Mouse (Mus musculus) frontal cortex, postnatal 14 days (tissue): Measurements from ENCODE around the gene Commd1.

Source experiments
- DNase-seq, 2 experiments: peaks; one replicate each; pipeline ENCODE4 v3.0.0; 2022; ENCODE audit warnings: low spot score in 2 of 2

The Commd1 gene

DNA sequence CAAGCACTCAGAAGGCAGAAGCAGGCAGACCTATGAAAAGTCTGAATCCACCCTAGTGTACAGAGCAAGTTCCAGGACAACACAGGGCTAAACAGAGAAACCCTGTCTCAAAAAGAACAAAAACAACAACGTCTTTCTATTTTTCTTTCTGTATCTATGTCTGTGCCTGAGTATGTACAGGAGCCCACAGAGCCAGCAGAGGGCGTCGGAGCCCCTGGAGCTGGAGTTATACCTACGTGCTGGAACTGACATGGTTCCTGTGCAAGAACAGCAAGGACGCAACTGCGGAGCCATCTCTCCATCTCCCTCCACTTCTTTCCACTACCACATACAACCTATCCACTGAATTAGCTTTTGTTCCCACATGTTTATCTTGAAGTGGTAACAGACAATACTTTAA lies 32.1 kb downstream of the Commd1 start:
- no peak for DNase-seq

DNA sequence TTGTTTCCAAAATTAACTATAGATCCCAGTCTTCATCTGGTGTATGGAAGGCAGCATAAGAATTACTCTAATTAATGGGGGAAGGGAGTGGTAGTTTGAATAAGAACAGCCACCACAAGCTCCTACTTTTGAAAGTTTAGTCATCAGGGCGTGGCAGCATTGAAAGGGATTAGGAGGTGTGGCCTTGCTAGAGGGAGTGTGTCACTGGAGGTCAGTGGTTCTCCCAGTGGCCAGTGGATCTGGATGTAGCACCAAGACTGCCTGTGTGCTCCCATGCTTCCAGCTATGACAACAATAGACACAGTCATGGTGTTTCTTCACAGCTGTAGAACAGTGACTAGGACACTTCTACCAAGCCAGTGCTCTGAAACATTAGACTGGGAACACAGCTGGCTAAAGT lies 33.1 kb downstream of the Commd1 start:
- no peak for DNase-seq

DNA sequence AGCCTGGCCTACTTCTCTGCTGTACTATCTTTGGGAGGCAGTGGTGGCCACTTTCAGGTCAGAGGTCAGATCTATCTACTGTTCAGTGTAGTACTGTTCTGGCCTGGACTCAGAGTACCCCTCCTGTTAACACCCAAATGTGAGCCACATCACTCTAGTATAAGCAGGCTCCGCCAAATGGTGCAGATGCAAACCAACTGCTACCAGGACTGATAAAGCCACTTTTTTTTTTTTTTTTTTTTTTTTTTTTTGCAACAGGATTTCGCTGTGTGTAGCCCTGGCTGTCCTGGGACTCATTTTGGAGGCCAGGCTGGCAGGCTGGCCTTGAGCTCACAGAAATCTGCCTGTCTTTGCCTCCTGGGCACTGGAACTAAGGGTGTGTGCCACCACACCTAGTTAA lies 43.2 kb downstream of the Commd1 start:
- no peak for DNase-seq

DNA sequence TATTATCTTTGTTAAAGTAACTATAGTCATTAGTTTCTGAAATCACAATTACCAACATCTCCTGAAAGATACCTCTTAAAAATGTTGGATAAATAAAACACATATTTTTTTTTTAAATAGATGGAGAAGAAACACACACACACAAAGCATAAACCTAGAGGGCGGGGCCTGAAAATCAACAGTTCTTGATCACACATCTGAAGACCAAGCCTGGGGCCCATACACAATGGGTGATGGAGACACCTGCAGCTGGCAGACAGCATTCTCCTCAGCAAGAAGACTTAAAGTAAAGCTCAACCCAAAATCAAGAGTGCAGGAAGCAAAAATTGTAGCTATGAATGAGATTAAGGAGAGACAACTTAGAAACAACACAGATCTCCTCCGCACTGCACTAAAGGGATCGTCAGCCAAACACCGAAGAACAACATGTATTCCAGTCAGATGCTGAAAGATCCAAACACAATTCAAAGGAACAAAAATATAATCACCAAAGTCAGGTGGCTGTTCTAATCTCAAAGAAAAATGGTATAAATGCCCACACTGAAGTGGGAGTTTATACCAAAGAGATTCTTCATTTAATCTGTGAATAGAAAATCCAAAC lies 44.4 kb downstream of the Commd1 start:
- DNase-seq, result no peak

DNA sequence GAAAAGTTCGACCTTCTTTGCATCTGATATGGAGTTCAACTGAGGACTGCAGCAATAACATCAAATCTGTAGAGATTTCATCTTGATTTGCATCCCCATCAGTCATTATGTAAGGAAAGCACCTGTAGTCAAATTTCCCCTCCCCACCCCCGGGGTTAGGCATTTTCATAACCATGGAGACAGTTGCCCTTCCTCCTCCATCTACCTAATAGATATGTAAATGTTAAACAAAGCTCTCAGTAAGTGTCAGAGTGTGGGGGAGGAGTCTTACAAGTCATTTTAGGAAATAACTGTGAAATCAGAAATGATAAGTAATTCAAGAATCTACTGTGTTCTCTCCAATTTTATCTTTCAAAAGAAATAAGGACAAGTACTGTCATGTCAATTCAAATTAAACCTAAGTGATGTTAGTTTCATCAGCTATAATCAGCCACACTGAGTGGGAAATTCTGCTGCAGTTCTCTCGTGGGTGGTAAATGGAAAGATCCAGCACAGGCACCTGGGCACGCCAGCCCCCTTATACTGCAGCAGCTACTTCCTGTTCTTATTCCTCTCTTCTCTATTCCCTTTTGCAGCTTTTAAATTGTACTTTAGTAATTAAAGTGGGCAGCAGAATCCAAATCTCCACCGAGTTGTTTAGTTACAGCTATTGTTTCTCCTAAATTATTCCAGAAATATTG lies 45.6 kb downstream of the Commd1 start:
- DNase-seq, result peak; percentile 16 to 38

DNA sequence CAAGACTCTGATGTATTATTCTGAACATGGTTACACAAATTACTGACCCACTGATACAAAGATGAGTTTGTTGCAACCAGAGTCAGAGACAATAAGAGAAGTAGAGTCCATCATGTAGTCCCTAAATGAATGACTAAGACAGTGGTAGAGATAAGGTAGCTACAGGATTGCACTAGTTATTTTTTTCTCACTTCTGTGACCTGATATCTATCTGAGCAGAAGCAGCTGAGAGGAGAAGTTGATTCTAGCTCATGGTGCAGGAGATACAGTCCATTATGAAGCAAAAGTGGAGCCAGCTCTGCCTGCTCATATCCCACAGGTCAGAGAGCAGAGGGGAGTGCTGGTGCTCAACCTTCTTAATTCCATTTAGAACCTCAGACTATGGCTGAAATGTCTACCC lies 50.0 kb downstream of the Commd1 start:
- no peak for DNase-seq

DNA sequence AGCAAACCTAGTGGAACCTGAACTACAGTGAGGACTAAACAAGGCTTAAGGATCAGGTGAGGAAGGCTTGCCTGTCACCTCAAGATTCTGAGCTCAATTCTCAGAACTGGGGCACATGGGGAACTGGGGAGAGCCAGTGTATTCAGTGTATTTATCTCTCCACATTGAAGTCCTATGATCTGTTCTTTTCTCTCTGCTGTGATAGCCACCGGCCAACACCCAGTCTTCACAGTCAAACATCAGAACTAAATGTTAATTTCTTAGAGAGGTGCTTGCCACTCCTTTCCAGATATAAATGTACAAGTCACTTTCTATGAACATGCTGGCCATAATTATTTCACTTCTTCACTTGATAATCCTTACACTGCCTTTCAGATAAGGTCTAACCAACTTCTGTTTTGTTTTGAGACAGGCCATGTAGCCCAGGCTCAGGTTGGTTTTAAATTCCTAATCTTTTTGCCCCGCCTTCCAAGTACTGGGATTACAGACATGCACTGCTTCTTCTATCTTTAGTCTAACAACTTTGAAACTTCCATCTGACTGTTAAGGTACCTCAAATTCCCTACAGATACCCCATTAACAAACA lies 50.8 kb downstream of the Commd1 start:
- DNase-seq, result no peak

DNA sequence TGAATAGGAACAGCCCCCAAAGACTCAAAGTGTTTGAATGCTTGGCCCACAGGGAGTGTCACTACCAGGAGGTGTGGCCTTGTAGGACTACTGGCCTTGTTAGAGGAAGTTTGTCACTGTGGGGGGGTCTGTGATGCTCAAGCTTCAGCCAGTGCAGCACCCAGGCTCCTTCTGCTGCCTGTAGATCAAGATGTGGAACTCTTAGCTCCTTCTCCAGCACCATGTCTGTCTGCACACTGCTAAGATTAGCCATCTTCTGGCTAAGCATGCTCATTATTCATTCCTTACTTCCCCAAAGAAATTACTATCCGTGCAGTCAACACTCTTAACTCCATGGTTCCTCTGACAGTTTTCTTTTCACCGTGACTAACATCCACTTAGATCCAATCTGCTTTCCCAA lies 52.1 kb downstream of the Commd1 start:
- DNase-seq, result no peak

DNA sequence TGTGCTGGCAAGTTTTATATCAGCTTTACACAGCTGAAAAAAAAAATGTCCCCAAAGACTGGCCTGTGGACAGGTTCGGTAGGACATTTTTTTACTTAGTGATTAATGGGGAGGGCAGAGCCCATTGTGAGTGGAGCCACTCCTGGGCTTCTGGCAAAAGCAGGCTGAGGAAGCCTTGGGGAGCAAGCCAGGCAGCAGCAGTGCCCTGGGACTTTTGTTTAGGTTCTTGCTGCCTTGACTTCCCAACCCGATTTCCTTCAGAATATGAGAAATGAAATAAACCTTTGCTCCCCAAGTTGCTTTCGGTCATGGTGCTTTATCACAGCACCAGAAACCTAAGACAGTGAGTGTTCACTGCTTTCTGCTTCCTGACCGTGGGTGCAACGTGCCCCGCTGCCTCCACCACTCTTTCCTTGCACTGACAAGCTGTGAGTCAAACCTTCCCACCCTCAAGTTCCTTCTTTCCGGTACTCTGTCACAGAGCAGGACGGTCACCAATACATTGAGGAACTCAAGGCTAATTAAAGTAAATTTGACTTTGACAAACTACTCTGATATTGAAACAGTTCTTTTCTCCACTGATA lies 53.5 kb downstream of the Commd1 start:
- DNase-seq, result no peak

DNA sequence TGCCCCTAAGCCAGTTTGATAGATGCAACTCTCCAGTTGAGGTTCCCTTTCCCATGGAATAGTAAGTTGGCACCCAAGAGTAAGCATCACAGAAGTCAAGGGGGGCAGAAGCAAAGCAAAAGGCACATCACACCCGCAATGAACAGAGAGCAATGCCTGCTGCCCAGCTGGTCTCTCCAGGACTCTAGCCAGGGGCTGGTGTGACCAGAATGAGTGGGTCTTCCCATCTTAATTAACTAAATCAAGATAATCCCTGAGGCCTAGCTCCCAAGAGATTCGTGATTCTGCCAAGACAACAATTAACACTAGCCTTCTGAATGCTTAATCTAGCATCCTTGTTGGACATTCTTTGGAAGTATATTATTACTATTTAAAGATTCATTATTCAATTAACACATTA lies 58.6 kb downstream of the Commd1 start:
- no peak for DNase-seq

DNA sequence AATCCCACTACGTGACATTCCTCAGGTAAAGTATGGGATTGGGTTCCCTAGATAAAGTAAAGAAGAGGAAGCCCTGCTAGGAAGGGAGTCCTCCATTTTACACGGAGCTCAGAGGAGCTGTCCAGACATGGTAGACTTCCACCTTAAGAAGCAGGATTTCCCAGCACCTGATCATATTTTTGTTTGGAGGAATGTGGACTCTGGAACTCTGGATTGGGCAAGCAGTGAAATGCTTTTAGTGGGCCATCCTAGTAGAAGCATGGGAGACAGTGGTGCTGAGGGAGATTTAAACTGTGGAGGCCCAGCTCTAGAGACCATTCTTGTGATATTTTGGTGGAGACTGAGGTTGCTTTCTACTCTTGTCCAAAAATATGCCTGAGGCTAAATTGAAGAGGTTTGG lies 59.6 kb downstream of the Commd1 start:
- no peak for DNase-seq

DNA sequence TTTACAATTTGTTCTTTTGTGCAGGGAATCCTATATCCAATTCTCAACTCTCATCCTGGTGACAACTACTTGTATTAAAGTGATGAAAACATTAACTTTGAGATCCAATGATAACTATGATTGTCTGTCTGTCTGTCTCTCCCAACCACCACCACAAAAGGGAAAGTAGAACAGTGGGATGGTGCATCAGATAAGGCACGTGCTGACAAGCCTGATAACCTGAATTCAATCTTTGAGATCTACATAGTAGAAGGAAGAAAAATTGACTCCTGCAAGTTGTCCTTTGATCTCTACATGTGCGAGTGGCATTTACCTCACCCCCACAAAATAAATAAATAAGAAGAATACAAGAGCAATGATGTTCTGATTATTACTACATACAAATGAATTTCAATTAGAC lies 62.8 kb downstream of the Commd1 start:
- DNase-seq, result no peak

DNA sequence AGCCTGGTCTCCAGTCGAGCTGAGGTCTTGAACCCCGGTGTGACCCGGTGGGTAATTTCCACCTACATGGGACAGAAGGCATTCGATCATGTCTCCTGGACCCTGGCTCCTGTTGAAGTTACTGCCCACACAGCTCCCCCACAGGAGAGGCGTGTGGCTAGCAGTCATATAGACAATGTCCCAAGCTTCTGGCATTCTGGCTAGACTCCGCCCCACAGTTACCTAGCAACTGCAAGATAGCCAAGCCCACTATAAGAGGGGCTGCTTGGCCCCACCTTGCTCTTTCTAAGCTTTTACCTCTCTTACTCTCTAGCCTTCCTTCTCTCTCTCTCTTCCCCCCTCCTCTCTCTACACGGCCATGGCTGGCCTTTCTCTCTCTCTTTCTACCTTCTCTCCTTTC lies 64.4 kb downstream of the Commd1 start:
- DNase-seq, result no peak

DNA sequence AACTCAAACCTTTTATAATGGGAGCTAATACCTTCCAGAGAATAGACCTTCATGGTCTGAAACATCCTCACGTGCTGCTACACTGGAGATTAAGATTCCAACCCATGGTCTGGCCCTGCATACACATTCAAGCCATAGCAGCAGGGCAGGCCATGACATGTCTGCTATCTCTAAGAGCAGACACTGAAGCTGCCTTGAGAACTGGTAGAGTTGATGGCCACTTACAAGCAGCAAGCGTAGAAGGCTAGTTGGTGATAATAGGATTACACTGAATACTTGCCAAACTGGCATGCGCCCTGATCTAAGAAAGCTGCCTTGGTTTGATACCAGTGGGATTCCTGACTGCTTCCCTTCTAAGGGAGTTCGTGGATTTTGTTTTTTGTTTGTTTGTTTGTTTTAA lies 68.4 kb downstream of the Commd1 start:
- no peak for DNase-seq

DNA sequence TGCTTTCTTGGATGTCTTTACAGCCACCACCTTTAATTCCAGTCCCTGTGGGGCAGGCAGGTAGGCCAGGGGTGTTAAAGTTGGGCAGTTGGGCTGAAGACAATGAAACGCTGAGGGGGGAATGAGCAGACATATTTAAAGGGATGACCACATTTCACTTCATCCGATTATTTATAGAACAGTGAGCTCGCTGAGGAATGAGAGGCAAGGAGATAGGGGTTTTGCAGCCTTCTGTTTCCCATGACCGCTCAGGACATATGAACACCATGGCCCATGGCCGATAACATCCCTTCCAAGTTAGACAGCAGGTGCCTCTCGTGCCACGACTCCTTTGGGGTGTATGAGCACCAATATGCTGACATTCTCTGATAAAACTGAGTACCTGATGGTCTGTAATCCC lies 70.4 kb downstream of the Commd1 start:
- DNase-seq, result no peak

DNA sequence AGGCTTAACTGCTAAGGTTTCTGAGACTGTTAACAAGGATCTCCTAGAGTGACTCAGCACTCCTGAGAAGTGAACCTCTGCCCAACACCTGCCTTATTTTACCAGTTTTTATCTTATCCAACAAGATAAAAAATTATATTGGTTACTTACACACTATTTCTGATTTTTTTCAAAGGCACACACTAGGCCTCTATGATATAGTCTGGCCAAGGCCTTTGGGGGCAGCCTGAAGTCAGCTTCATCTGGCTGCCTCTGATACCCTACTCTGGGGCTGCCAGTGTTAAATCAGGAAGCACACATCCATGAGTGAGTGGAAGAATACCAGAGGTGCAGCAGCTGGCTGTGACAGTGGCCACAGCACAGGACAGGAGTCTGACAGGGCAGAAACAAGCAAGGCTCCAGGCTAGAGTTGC lies 75.7 kb downstream of the Commd1 start:
- DNase-seq, result no peak

DNA sequence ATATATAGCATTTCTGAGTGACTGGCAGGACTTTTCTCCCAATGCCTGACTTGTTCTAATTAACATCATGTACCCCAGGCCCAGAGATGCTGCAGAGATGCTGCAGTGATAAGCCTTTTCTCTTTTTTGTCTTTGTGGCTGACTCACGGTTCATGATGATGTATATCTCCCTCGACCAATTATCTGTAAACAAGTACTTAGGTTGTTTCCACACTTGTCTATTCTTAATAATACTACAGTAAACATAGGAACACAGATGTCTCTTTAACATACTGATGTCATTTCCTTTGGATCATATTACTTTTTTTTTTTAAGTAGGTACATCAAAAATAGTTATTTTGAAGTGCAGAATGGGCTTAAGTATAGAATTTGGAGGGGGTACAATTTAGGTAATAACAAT lies 79.3 kb downstream of the Commd1 start:
- DNase-seq, result no peak

DNA sequence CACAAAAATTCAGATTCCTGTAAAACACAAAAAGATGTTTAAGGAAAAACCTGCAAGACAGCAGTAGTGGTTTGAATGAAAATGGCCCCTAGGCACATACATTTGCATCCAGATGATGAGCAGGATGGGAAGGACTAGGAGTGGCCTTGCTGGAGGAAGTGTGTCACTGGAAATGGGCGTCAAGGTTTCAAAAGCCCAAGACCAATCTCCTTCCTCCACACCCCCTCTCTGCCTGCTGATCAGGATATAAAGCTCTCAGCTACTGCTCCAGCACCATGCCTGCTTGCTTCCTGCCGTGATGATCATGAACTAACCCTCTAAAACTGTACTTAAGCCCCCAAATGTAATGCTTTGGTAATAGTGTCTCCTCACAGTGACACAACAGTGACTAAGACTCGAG lies 82.1 kb downstream of the Commd1 start:
- DNase-seq, result no peak

DNA sequence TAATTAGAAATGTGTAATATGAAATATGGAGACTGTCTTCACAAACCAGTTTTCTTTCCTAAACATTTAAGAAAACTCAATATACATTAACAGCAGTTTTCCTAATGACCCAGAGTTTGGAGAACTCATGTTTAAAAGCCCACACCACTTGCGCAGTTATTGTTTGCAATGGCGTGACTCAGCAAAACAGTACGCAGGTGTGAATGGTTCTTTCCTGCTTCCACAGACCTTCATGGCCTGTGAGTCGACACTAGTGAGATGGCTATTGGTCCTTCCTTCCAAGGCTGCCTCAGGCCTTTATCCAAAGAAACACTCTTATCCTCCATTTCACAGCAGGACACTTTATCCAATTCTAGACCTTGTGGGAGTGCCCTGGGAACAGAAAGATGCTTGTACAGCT lies 84.5 kb downstream of the Commd1 start:
- DNase-seq, result no peak

DNA sequence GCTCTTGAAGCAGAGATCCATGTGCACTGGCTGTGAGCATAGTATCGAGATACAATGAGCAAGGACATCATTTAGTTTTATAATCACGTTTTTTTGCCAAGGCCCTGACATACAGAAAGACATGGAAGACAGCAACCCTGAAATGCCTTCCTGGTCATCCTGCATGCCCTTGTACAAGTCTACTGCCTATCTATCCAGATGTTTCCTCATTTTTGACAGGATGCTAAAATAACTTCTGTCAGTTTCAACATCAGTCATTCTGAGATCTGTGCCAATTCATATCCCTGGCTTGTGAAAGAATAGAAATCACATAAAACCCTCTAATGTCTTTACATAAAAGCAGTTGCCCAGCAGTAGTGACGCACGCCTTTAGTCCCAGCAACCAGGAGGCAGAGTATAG lies 85.1 kb downstream of the Commd1 start:
- no peak for DNase-seq

DNA sequence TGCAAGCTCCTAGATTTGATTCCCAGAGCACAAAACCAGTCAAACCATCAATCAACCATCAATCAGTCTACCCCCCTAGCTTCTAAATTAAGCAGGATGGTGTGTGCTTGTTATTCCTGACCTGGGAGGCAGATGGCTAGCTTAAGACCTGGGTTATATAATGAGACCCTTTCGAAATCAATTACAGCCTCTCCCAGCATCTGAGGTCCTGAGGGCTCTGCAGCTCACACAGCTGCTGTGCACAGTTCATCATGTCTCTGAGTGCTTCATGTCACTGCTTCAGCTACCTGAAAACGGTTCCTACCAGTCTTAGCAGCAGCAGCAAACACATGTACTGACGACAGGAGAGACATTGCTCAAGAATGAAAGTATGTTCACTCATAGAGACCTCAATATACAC lies 89.1 kb downstream of the Commd1 start:
- no peak for DNase-seq

DNA sequence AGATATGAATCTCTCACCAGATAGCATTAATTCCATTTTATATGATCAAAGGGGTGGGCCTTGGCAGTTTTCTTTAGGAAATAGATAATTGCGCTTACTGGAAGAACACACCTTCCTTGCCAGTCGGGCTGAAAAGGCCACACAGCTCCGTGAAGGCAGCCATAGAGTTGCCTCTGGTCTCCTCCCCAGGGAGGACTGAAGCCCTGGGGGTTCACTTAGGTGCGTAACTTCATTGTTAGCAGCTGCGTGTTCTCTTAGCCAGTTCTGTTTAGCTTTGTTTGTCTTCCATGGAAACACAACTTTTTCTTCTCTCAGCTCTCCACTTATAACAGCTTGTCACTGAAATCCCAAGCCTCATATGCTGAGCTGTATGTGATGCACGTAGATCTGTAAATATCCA lies 89.7 kb downstream of the Commd1 start:
- no peak for DNase-seq

DNA sequence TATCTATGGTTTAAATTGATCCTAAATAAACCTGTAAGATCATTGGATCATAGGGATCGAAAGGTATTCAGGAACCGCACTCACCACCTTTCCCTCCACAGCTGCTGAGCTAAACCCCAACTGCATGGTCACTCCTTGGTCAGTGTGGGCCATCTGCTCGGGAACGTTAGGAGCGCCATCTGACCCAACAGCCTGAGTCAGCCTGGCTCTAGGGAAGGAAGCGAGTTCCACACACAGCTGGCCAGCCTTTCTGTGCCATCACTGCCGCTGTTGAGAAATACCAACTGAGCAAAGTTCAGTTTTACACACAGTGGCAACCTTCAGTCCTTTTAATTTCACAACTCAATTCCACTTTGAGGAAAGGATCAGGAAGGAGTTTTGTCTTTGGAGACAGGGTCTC lies 90.3 kb downstream of the Commd1 start:
- no peak for DNase-seq
